In genomic region chr4:137890596-137890995, GRCm38 (mm10) we compare ENCODE assay signal across 10 mouse cellular contexts. TPM values are rescaled to one million over a fixed set of nuclear protein-coding genes. Genes with fewer than 3 reads are reported as not detected.
A peak's percentile ranks its signal among the peaks of the same experiment; 100 is the strongest.
DNase-seq lines count a peak whose midpoint lies in the region; ATAC-seq and TF ChIP-seq lines count a peak whose summit lies in the region.
"Had no signal": no experiment of that assay in that cellular context is flagged by ENCODE, and none has a peak within 500 bp of the region (broad histone marks: within the 10 kb centered on the region; RNA-seq: fewer than 3 reads in every experiment).

No protein-coding gene starts in this region.

- peak; percentile 49; the same call in 1 of the 2 replicates for TF ChIP-seq CTCF in hindbrain, postnatal 0 days (IDR thresholded peaks at IDR 0.05; ENCODE audit: low read depth)

- H3K27me3 ChIP-seq in hindbrain, embryonic 13.5 days = 0 out of 2 replicates have a peak, but pooled peaks cover 4% of the 10 kb centered on the region
- no peaks in the 10 kb centered on the region for H3K27me3 ChIP-seq in hindbrain, embryonic 16.5 days (replicated peaks; ENCODE audit: control insufficient read depth, insufficient read depth, low read length)
- no peaks in the 10 kb centered on the region for H3K27me3 ChIP-seq in hindbrain, postnatal 0 days (ENCODE audit: insufficient read depth, low read length)
- H3K27me3 ChIP-seq: Patski had no signal

- no peaks in the 10 kb centered on the region for H3K36me3 ChIP-seq in hindbrain, embryonic 13.5 days
- H3K36me3 ChIP-seq in hindbrain, embryonic 16.5 days (ENCODE audit: control insufficient read depth, insufficient read depth, low read length) = no peaks in the 10 kb centered on the region
- H3K36me3 ChIP-seq in hindbrain, postnatal 0 days (ENCODE audit: insufficient read depth, low read length) = no peaks in the 10 kb centered on the region

- ATAC-seq in hindbrain, embryonic 13.5 days (ENCODE audit: low FRiP score) = no peak
- no peak for ATAC-seq in hindbrain, embryonic 16.5 days
- peak; percentile 76 for ATAC-seq in common myeloid progenitor, adult 5-6 weeks (replicated peaks; ENCODE audit: low read depth, poor library complexity, severe bottlenecking)
- ATAC-seq in hindbrain, postnatal 0 days = no peak
- ATAC-seq in monocyte, adult 5-6 weeks (replicated peaks; ENCODE audit: insufficient number of reproducible peaks, low FRiP score, low TSS enrichment, poor library complexity, severe bottlenecking) = peak; percentile 80
- ATAC-seq: Patski had no signal

- 78% methylated on average over 4 of the region's 4 CpGs for WGBS in hindbrain, embryonic 13.5 days
- 76% methylated on average over 4 of the region's 4 CpGs for WGBS in hindbrain, embryonic 16.5 days
- WGBS in hindbrain, postnatal 0 days = 69% methylated on average over 4 of the region's 4 CpGs

- no peaks in the 10 kb centered on the region for H3K9me3 ChIP-seq in hindbrain, embryonic 13.5 days
- no peaks in the 10 kb centered on the region for H3K9me3 ChIP-seq in hindbrain, embryonic 16.5 days (ENCODE audit: control insufficient read depth, low read length)
- H3K9me3 ChIP-seq in hindbrain, postnatal 0 days (ENCODE audit: low read length) = no peaks in the 10 kb centered on the region

- no peak overlapping the region for H3K4me3 ChIP-seq in hindbrain, embryonic 13.5 days
- no peak overlapping the region for H3K4me3 ChIP-seq in hindbrain, embryonic 16.5 days (ENCODE audit: low read length)
- no peak overlapping the region for H3K4me3 ChIP-seq in hindbrain, postnatal 0 days (ENCODE audit: low read length)
- H3K4me3 ChIP-seq: myocyte had no signal

- H3K27ac ChIP-seq in hindbrain, embryonic 13.5 days = peak overlapping the region; percentile 90
- H3K27ac ChIP-seq in hindbrain, embryonic 16.5 days (ENCODE audit: low read depth, low read length) = no peak overlapping the region
- H3K27ac ChIP-seq in hindbrain, postnatal 0 days = peak overlapping the region; percentile 81; the same call in 1 of the 2 replicates

- DNase-seq in CD4-positive helper T cell, adult 2 months (ENCODE audit: low read depth, low spot score) = peak; percentile 78
- DNase-seq in hindbrain, postnatal 0 days (ENCODE audit: low spot score) = peak; percentile 59
- no peak for DNase-seq in layer of hippocampus, postnatal 14 days (ENCODE audit: low spot score in 2 of 2)
- DNase-seq in embryo, embryonic 9.5 days (ENCODE audit: extremely low spot score) = no peak

- H3K9ac ChIP-seq in hindbrain, embryonic 13.5 days = no peak overlapping the region
- H3K9ac ChIP-seq in hindbrain, embryonic 16.5 days (ENCODE audit: low read depth, low read length) = no peak overlapping the region
- H3K9ac ChIP-seq in hindbrain, postnatal 0 days (replicated peaks; ENCODE audit: low read length) = no peak overlapping the region

- H3K4me2 ChIP-seq in hindbrain, embryonic 13.5 days = no peak overlapping the region
- H3K4me2 ChIP-seq in hindbrain, embryonic 16.5 days (ENCODE audit: low read length) = no peak overlapping the region
- H3K4me2 ChIP-seq in hindbrain, postnatal 0 days (ENCODE audit: low read depth, low read length) = no peak overlapping the region

- peaks cover 59% of the 10 kb centered on the region for H3K4me1 ChIP-seq in hindbrain, embryonic 13.5 days (replicated peaks)
- H3K4me1 ChIP-seq in hindbrain, embryonic 16.5 days (ENCODE audit: control insufficient read depth, insufficient read depth, low read depth, low read length) = peaks cover 26% of the 10 kb centered on the region
- peaks cover 27% of the 10 kb centered on the region for H3K4me1 ChIP-seq in hindbrain, postnatal 0 days (ENCODE audit: insufficient read depth, low read length)

RNA-seq across cellular contexts. Expression of gene Ece1, which starts 28.6 kb away (rescaled TPM):
- 20.2 and 22.8 TPM in 2 replicates for polyA plus RNA-seq in hindbrain, embryonic 13.5 days (2015; fragmentation: Nextera tagmentation; extraction: Ambion mirVana)
- polyA plus RNA-seq in hindbrain, embryonic 16.5 days (2015; fragmentation: Nextera tagmentation; extraction: Ambion mirVana) = 18.5 and 29.8 TPM in 2 replicates
- total RNA-seq in common myeloid progenitor, adult 5-6 weeks (2017) = 6.5 and 8.9 TPM in 2 replicates
- 40.0 and 43.8 TPM in 2 replicates for total RNA-seq in hindbrain, postnatal 0 days (2014; rRNA removed)
- polyA plus RNA-seq in hindbrain, postnatal 0 days (2015; fragmentation: Nextera tagmentation; extraction: Ambion mirVana) = 23.0 and 23.4 TPM in 2 replicates
- total RNA-seq in monocyte, adult 5-6 weeks (2017) = 7.1 to 11.7 TPM (median 9.6 TPM) in 3 replicates
- total RNA-seq in layer of hippocampus, postnatal 14 days (2021) = 10 to 100 TPM; 49.3 to 57.2 TPM

Comparison
In these comparisons a context has a peak if more than half of its experiments do, and no peak if none do; other contexts are left out.
1. ATAC-seq: peak in common myeloid progenitor, adult 5-6 weeks (single experiment) and monocyte, adult 5-6 weeks (single experiment); none in hindbrain, embryonic 13.5 days (single experiment), hindbrain, embryonic 16.5 days (single experiment) and hindbrain, postnatal 0 days (single experiment).
2. DNase-seq: peak in CD4-positive helper T cell, adult 2 months (single experiment) and hindbrain, postnatal 0 days (single experiment); none in layer of hippocampus, postnatal 14 days (0 of 2) and embryo, embryonic 9.5 days (single experiment).